Mouse (Mus musculus): ENCODE results near the gene Angptl7. TPM values are rescaled to one million over a fixed set of nuclear protein-coding genes. Genes with fewer than 3 reads are reported as not detected.

Angptl7 gene
- total RNA-seq (2021): 10 to 100 TPM; 33.9 to 36.6 TPM
- long read RNA-seq, experiment 1, transcript Angptl7-201 (5 exons, 2,157 nt): major isoform, 51 of 361 reads
- long read RNA-seq, experiment 1, partial matches to known transcripts: 0 of 361 reads
- long read RNA-seq, experiment 1, other reads (novel, unspliced or antisense): 310 of 361 reads
- long read RNA-seq, experiment 2, transcript Angptl7-201 (5 exons, 2,157 nt): major isoform, 57 of 298 reads
- long read RNA-seq, experiment 2, partial matches to known transcripts: 2 of 298 reads
- long read RNA-seq, experiment 2, other reads (novel, unspliced or antisense): 239 of 298 reads

- intact Hi-C loops (cut with DNase I): no loop called here
- no peak for DNase-seq
Observed at GRCm38 (mm10) chr4:148500410-148500867, at the start of gene Angptl7. Gene Angptl7, minus strand, starts transcription at chr4:148500460.

- intact Hi-C loops (cut with DNase I): no loop called here
- DNase-seq: no peak
Observed at GRCm38 (mm10) chr4:148549106-148549505, 48.8 kb upstream of the Angptl7 start.

- intact Hi-C loops (cut with DNase I): no loop called here
- no peak for DNase-seq
Observed at GRCm38 (mm10) chr4:148535876-148536275, 35.6 kb upstream of the Angptl7 start.

- intact Hi-C loops (cut with DNase I): no loop called here
- DNase-seq: no peak
Observed at GRCm38 (mm10) chr4:148533613-148534328, 33.5 kb upstream of the Angptl7 start.

GRCm38 (mm10) chr4:148532516-148532915, 32.3 kb upstream of the Angptl7 start:
- DNase-seq: no peak
- intact Hi-C loops (cut with DNase I): no loop called here

GRCm38 (mm10) chr4:148531341-148531740, 31.1 kb upstream of the Angptl7 start:
- intact Hi-C loops (cut with DNase I): no loop called here
- no peak for DNase-seq

GRCm38 (mm10) chr4:148530778-148531177, 30.5 kb upstream of the Angptl7 start:
- no peak for DNase-seq
- intact Hi-C loops (cut with DNase I): no loop called here

- no peak for DNase-seq
- intact Hi-C loops (cut with DNase I): no loop called here
Observed at GRCm38 (mm10) chr4:148530351-148530750, 30.1 kb upstream of the Angptl7 start.

GRCm38 (mm10) chr4:148527158-148527910, 27.1 kb upstream of the Angptl7 start:
- peak in 1 of 2 experiments; percentile 38 for DNase-seq
- intact Hi-C loops (cut with DNase I): no loop called here

GRCm38 (mm10) chr4:148523538-148523937, 23.3 kb upstream of the Angptl7 start:
- intact Hi-C loops (cut with DNase I): no loop called here
- DNase-seq: no peak

- DNase-seq: no peak
- intact Hi-C loops (cut with DNase I): no loop called here
Observed at GRCm38 (mm10) chr4:148518235-148518795, 18.1 kb upstream of the Angptl7 start.

- no peak for DNase-seq
- intact Hi-C loops (cut with DNase I): no loop called here
Observed at GRCm38 (mm10) chr4:148517809-148518208, 17.5 kb upstream of the Angptl7 start.

GRCm38 (mm10) chr4:148515313-148515712, 15.1 kb upstream of the Angptl7 start:
- intact Hi-C loops (cut with DNase I): no loop called here
- no peak for DNase-seq

- DNase-seq: peak in 1 of 2 experiments; percentile 42
- intact Hi-C loops (cut with DNase I): no loop called here
Observed at GRCm38 (mm10) chr4:148513021-148513559, 12.8 kb upstream of the Angptl7 start.

- intact Hi-C loops (cut with DNase I): no loop called here
- no peak for DNase-seq
Observed at GRCm38 (mm10) chr4:148511334-148511733, 11.1 kb upstream of the Angptl7 start.

- DNase-seq: peak in 1 of 2 experiments; percentile 52
Observed at GRCm38 (mm10) chr4:148510691-148511090, 10.4 kb upstream of the Angptl7 start.

GRCm38 (mm10) chr4:148509450-148510084, 9.3 kb upstream of the Angptl7 start:
- intact Hi-C loops (cut with DNase I): no loop called here
- DNase-seq: no peak

More at GRCm38 (mm10) chr4:148510691-148511090, 10.4 kb upstream of the Angptl7 start:
- intact Hi-C loops (cut with DNase I): no loop called here

GRCm38 (mm10) chr4:148508084-148508849, 8.0 kb upstream of the Angptl7 start:
- no peak for DNase-seq
- intact Hi-C loops (cut with DNase I): no loop called here

- peak in 1 of 2 experiments; percentile 65 for DNase-seq
- intact Hi-C loops (cut with DNase I): no loop called here
Observed at GRCm38 (mm10) chr4:148507585-148507984, 7.3 kb upstream of the Angptl7 start.

All from gastrocnemius, postnatal 36 days (tissue).